Mouse (Mus musculus): ENCODE data around the gene Tubd1.
"Not testable (repeated sequence)": the region's sequence is repeated elsewhere in the genome, so short reads cannot be mapped to it uniquely, and the experiment has no call there.

The Tubd1 gene

GRCm38 (mm10) chr11:86544639-86545299 is at the start of gene Tubd1, which contains the start of gene Rps6kb1:
Gene Tubd1, plus strand, starts transcription at chr11:86544991.
Gene Rps6kb1, minus strand, starts transcription at chr11:86544805.
- peak; percentile 99 for DNase-seq (ENCODE audit: low spot score in 2 of 2)

GRCm38 (mm10) chr11:86497356-86497755 is 47.4 kb upstream of the Tubd1 start:
- DNase-seq (ENCODE audit: low spot score in 2 of 2): no peak

- no peak for DNase-seq (ENCODE audit: low spot score in 2 of 2)
Observed at GRCm38 (mm10) chr11:86497908-86498307, 46.9 kb upstream of the Tubd1 start.

GRCm38 (mm10) chr11:86500795-86501194 is 44.0 kb upstream of the Tubd1 start:
- no peak for DNase-seq (ENCODE audit: low spot score in 2 of 2)

- no peak for DNase-seq (ENCODE audit: low spot score in 2 of 2)
Observed at GRCm38 (mm10) chr11:86503121-86503520, 41.7 kb upstream of the Tubd1 start.

- DNase-seq (ENCODE audit: low spot score in 2 of 2): no peak
Observed at GRCm38 (mm10) chr11:86507334-86507733, 37.5 kb upstream of the Tubd1 start.

GRCm38 (mm10) chr11:86507991-86508390 is 36.8 kb upstream of the Tubd1 start:
- DNase-seq (ENCODE audit: low spot score in 2 of 2): no peak

- no peak for DNase-seq (ENCODE audit: low spot score in 2 of 2)
Observed at GRCm38 (mm10) chr11:86516620-86517019, 28.2 kb upstream of the Tubd1 start.

- DNase-seq (ENCODE audit: low spot score in 2 of 2): no peak
Observed at GRCm38 (mm10) chr11:86517229-86517628, 27.6 kb upstream of the Tubd1 start.

- DNase-seq (ENCODE audit: low spot score in 2 of 2): no peak
Observed at GRCm38 (mm10) chr11:86519751-86520150, 25.0 kb upstream of the Tubd1 start.

GRCm38 (mm10) chr11:86527528-86527927 is 17.3 kb upstream of the Tubd1 start:
- DNase-seq (ENCODE audit: low spot score in 2 of 2): no peak

- DNase-seq (ENCODE audit: low spot score in 2 of 2): no peak
Observed at GRCm38 (mm10) chr11:86532834-86533233, 12.0 kb upstream of the Tubd1 start.

- not testable (repeated sequence) for DNase-seq (ENCODE audit: low spot score in 2 of 2)
Observed at GRCm38 (mm10) chr11:86533302-86533701, 11.5 kb upstream of the Tubd1 start.

GRCm38 (mm10) chr11:86534201-86534910 is 10.4 kb upstream of the Tubd1 start:
- DNase-seq (ENCODE audit: low spot score in 2 of 2): no peak

- DNase-seq (ENCODE audit: low spot score in 2 of 2): no peak
Observed at GRCm38 (mm10) chr11:86538786-86539185, 6.0 kb upstream of the Tubd1 start.

- no peak for DNase-seq (ENCODE audit: low spot score in 2 of 2)
Observed at GRCm38 (mm10) chr11:86539716-86540475, 4.9 kb upstream of the Tubd1 start.

- no peak for DNase-seq (ENCODE audit: low spot score in 2 of 2)
Observed at GRCm38 (mm10) chr11:86540476-86540845, 4.3 kb upstream of the Tubd1 start.

GRCm38 (mm10) chr11:86542851-86543250 is 1.9 kb upstream of the Tubd1 start:
- DNase-seq (ENCODE audit: low spot score in 2 of 2): no peak

- DNase-seq (ENCODE audit: low spot score in 2 of 2): no peak
Observed at GRCm38 (mm10) chr11:86543960-86544638, 692 bp upstream of the Tubd1 start.

- no peak for DNase-seq (ENCODE audit: low spot score in 2 of 2)
Observed at GRCm38 (mm10) chr11:86545556-86545955, 765 bp downstream of the Tubd1 start.

- DNase-seq (ENCODE audit: low spot score in 2 of 2): no peak
Observed at GRCm38 (mm10) chr11:86547412-86547811, 2.6 kb downstream of the Tubd1 start.

GRCm38 (mm10) chr11:86553525-86553924 is 8.7 kb downstream of the Tubd1 start:
- DNase-seq (ENCODE audit: low spot score in 2 of 2): no peak
